Mouse (Mus musculus): Measurements from ENCODE around the gene Stat6.

DNA sequence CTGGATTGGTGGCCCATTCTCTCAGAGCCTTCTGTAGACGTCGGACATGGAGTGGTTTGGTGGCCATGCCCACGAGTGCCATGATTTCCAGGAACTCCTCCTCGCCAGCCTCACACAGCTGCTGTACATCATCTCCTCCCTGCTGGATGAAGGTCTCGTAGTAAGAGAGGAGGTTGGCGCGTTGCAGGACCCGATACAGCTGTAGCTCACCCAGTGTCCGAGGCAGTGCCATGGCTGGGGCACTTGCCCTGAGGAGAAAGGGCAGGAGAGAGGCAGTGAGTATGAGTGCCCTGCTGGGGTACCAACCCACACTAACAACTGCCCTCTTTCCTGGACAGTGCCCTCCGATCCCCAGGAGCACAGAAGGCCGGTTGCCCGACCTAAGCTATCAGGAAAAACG, 22.1 kb downstream of the Stat6 start:
- no peak for TF ChIP-seq FLI1 (IDR thresholded peaks at IDR 0.05; ENCODE audit: low read length)
- no peak for TF ChIP-seq GATA1 (IDR thresholded peaks at IDR 0.05; ENCODE audit: borderline replicate concordance, low read length)

Data from megakaryocyte, embryonic 14.5 days (primary cell).